Mouse (Mus musculus): ENCODE data around the gene Orai2.

DNA sequence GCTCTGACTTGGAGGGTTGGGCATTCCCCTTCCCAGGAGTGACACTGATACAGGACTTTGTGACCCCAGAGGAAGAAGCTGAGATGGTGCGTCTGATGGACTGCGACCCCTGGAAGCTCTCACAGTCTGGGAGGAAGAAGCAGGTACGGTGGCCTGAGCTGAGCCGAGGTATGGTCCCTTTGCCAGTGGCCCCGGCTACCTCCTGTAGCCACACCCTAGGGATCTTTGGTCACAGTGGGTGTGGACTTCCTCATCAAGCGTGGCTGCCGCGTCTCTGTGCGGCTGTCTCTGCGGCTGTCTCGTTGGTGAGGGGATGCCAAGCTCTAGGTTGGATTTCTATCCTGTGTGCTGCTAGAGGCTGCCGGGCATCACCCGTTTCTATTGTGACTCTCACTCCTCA lies 31.1 kb downstream of the Orai2 start:
- no peak for TF ChIP-seq TAL1 (IDR thresholded peaks at IDR 0.05; ENCODE audit: low read length)
- TF ChIP-seq GATA1 (IDR thresholded peaks at IDR 0.05; ENCODE audit: low read length) = no peak

Measured in erythroblast, embryonic 14.5 days (primary cell).